Mouse (Mus musculus) megakaryocyte, embryonic 14.5 days (primary cell): Measurements from ENCODE around the gene Gm10260. TPM values are rescaled to one million over a fixed set of nuclear protein-coding genes. Genes with fewer than 3 reads are reported as not detected.
A peak's percentile ranks its signal among the peaks of the same experiment; 100 is the strongest.

Source experiments
- H3K27me3 ChIP-seq: replicated peaks from 2 replicates; pipeline ENCODE3; 2012; ENCODE audit warnings: inconsistent platforms
- H3K36me3 ChIP-seq: replicated peaks from 2 replicates; pipeline ENCODE3; 2012; ENCODE audit warnings: low read length, inconsistent platforms, mixed read lengths
- H3K4me1 ChIP-seq: 2 replicates; pipeline ENCODE4 v1.6.1; 2012; ENCODE audit warnings: inconsistent platforms
- H3K4me3 ChIP-seq: replicated peaks from 2 replicates; pipeline ENCODE3; 2012; ENCODE audit warnings: moderate library complexity, mild to moderate bottlenecking, inconsistent platforms
- H3K9me3 ChIP-seq: 2 replicates; pipeline ENCODE4 v1.6.1; 2012; ENCODE audit warnings: inconsistent platforms
- FLI1 ChIP-seq: IDR thresholded peaks from 2 replicates; pipeline ENCODE4 v1.6.1; 2012; ENCODE audit warnings: low read length, inconsistent platforms, mixed read lengths
- GATA1 ChIP-seq: IDR thresholded peaks from 3 replicates; pipeline ENCODE4 v1.6.1; 2012; ENCODE audit warnings: mixed read lengths, low read length, inconsistent platforms, borderline replicate concordance
- polyA plus RNA-seq: library from polyadenylated mRNA; stranded (reverse); fragments of >175 nt; gene quantifications from 2 replicates; pipeline ENCODE4 v1.2.3, GENCODE M21; 2012; ENCODE audit warnings: low replicate concordance; ENCODE audit not compliant: insufficient read depth

Gene Gm10260
- polyA plus RNA-seq, 1 experiment: 1,157 TPM

DNA sequence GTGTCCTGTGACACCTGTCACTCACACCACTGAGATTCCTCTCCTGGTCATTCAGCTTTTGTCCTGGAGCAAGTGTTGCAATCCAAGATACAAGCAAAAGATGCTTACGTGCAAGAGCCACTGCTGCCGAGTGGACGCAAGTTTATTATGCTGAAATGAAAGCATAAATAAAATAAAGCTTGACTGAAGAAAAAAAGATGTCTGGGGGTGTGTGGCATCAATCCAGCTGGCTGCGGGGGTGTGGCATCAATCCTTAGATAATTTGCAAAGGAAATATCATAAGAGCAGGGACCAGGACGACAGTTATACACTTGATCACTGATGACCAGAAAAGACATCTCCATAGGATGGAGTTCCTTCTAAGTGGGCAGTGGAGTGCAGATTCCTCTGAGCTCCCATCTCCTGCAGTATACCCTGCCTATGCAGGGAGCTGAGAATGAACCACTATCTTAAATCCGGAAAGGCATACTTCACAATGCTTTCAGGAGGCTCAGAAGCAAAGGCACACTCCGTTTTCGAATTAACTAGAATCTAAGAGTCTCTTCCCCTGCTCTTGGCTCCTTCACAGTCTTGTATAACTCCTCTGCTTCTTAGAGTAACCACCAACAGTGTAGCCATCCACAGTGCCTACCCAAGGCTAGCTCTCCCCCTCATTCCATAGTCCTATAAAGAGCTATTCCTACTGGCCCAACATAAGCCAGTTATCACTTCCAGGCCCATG lies 23.2 kb upstream of the Gm10260 start:
- Histone ChIP-seq H3K27me3 (peaks cover 3% of the 10 kb centered on the region), H3K9me3 (no peaks in the 10 kb centered on the region), H3K4me3 (no peak overlapping the region), H3K4me1 (peaks cover 37% of the 10 kb centered on the region), H3K36me3 (no peaks in the 10 kb centered on the region)
- TF ChIP-seq FLI1 (no peak), GATA1 (no peak)

DNA sequence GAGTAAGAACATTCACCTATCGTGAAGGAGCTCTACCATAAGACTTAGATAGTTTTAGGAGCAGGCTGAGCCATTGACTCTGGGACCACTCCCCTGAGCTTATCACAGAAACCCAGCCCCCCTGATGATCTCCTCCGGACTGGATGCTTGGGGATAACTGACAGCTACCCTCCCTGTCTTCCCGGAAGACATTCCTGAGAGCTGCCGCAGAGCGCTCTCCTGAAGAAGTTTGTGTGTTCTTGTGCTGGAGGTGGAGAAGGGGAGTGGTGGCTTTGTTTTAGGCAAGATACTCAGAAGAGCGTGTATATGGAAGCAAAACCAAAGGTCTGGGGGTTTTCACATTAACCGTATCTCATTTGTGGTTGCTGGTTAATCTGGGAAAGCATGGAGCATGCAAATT lies 21.6 kb upstream of the Gm10260 start:
- peaks cover 3% of the 10 kb centered on the region for H3K27me3 ChIP-seq
- no peaks in the 10 kb centered on the region for H3K9me3 ChIP-seq
- no peaks in the 10 kb centered on the region for H3K36me3 ChIP-seq
- no peak for TF ChIP-seq GATA1
- TF ChIP-seq FLI1: no peak
- no peak overlapping the region for H3K4me3 ChIP-seq
- peaks cover 40% of the 10 kb centered on the region for H3K4me1 ChIP-seq

DNA sequence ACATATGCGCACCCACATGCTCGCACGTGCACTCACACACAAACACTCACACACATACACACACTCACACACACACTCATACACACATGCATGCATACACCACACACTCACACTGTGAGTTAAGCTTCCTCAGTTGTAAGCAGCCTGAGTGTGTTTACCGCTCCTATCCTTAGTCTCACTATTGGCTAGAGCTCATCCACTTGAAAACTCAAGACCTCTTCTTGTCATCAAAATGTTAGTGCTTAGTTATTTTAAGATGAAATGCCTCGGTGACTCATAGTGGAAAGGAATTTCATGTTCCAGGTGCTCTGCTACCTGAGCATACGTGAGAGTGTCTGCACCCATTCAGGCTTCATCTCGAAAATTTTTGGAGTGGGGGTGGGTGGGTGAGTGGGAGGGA lies 21.2 kb upstream of the Gm10260 start:
- Histone ChIP-seq H3K4me3 (peak overlapping the region; percentile 14), H3K27me3 (peaks cover 3% of the 10 kb centered on the region), H3K36me3 (no peaks in the 10 kb centered on the region), H3K9me3 (no peaks in the 10 kb centered on the region), H3K4me1 (peaks cover 43% of the 10 kb centered on the region)
- no peak for TF ChIP-seq GATA1
- no peak for TF ChIP-seq FLI1

DNA sequence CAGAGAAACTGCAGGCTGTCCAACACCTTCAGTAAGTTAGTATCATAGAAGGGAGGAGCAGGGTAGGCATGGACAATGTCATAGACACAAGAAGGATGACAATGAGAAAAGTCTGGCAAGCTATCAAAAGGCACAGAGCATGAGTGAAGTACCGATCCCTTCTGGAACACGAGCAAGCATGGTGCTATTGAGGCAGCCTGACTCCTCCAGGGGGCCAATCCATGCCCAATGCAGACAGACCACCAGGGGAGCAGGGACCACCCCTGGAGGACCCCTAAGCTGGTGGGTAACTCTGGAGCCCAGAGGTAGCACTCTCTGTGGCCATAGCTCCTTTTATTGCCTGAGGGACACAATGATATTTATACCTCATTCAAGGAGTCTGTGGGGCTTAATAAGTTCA lies 20.1 kb upstream of the Gm10260 start:
- no peak overlapping the region for H3K4me3 ChIP-seq
- H3K36me3 ChIP-seq: no peaks in the 10 kb centered on the region
- no peaks in the 10 kb centered on the region for H3K9me3 ChIP-seq
- H3K4me1 ChIP-seq: peaks cover 44% of the 10 kb centered on the region
- TF ChIP-seq FLI1 (no peak), GATA1 (no peak)
- peaks cover 3% of the 10 kb centered on the region for H3K27me3 ChIP-seq

DNA sequence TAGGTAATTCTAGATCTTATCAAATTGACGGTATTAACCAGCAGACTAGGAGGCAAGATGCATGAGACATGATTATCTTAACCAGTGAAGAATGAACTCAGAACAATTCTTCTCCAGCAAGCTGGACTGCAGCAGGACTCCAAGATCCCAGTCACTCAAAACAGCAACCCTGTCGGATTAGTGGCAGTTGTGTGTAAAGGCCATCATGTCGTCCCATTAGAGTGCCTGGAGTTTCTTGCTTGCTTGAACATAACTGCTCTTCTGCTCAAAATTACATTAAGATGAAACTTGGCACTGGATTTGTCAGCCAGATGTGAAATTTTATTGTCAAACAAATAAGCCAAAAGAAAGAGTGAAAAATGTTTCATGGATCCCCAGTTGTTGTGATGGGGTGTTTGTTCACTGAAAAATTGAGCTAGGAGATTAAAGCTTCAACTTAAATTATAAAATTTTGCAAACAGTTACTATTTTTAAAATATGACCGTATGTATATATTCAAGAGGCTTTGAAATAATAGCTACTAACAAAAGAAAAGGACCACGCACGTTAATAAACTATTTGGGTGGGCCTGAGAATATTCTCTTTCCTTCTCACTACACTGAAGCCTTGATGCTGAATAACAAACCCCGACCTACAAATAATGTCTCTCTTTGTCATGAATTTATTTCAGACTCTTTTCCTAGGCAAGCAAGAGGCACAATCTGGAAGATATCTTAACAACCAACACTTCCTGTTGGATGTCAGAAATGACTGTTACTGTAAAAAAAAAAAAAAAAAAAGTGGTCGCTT lies 19.4 kb upstream of the Gm10260 start:
- peaks cover 47% of the 10 kb centered on the region for H3K4me1 ChIP-seq

DNA sequence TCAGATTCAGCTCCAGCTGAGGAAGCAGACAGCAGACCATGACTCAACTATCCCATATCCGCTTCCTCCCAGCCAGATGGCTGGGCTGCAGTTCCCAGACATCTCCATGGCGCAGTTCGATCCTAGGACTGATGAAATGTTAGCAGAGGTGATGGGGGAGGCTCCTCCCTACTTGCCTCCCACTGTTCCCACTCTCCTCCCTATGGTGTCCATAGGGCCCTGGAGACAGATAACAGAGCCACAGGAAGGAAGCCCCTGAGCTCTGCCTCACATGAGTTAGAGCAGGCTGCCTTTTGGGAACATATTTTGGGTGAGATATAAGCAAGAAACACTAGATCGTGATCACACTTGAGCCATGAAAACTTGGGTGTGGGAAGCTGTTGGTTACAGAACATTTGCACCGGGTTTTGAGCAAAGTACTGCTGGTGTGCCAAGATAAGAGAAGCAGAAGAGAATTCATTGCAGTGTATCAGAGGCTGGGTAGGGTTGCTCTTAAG lies 18.3 kb upstream of the Gm10260 start:
- Histone ChIP-seq H3K4me3 (peak overlapping the region; percentile 42), H3K27me3 (peaks cover 5% of the 10 kb centered on the region), H3K9me3 (no peaks in the 10 kb centered on the region), H3K4me1 (peaks cover 47% of the 10 kb centered on the region), H3K36me3 (no peaks in the 10 kb centered on the region)
- TF ChIP-seq FLI1 (no peak), GATA1 (no peak; the same call in 2 of the 3 replicates)

More for the DNA sequence above, 19.4 kb upstream of the Gm10260 start:
- no peaks in the 10 kb centered on the region for H3K36me3 ChIP-seq
- H3K4me3 ChIP-seq: no peak overlapping the region
- TF ChIP-seq GATA1 (no peak), FLI1 (no peak)
- peaks cover 5% of the 10 kb centered on the region for H3K27me3 ChIP-seq
- H3K9me3 ChIP-seq: no peaks in the 10 kb centered on the region

DNA sequence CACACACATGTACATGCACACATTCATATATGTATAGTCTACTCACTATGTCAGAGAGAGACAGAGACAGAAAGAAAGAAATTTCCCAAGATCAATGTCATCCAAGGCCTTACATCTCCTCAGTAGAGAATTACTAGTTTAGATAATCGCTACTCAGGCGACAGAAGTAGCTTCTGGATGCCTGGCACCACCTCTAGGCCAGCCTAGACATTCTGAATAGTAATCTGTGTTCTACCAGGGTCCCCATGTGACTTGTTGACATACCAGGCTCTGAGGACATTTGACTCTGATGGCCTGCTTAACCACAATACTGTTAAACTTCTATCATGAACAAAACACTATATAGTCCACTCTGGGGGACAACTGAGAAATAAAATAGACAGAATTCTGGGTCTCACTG lies 17.2 kb upstream of the Gm10260 start:
- Histone ChIP-seq H3K36me3 (no peaks in the 10 kb centered on the region), H3K4me1 (peaks cover 52% of the 10 kb centered on the region), H3K4me3 (no peak overlapping the region), H3K9me3 (peaks cover 3% of the 10 kb centered on the region; the same call in 1 of the 2 replicates), H3K27me3 (peaks cover 5% of the 10 kb centered on the region)
- TF ChIP-seq GATA1 (no peak), FLI1 (no peak)

DNA sequence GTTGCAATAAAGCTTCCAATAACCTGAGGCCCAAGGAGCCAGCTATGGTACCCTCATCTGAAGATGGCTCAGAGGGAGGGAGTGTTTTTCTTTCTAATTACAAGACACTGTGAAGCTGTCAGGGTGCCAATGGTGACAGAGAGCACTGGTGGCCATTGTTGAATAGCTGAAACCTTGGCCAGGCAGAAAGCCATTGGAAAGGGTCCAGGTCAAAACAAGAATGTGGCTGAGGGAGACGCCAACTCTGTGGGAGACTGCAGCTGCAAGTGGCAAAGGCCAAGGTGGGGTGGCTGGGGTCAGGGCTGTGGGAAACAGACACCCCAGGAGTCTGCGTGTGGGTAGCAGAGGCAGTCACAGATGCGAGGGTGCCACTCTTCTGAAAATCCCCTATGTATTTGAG lies 16.3 kb upstream of the Gm10260 start:
- peaks cover 8% of the 10 kb centered on the region for H3K9me3 ChIP-seq
- H3K27me3 ChIP-seq: peaks cover 5% of the 10 kb centered on the region
- H3K4me3 ChIP-seq: no peak overlapping the region
- TF ChIP-seq FLI1: no peak
- TF ChIP-seq GATA1: no peak
- no peaks in the 10 kb centered on the region for H3K36me3 ChIP-seq
- peaks cover 52% of the 10 kb centered on the region for H3K4me1 ChIP-seq

DNA sequence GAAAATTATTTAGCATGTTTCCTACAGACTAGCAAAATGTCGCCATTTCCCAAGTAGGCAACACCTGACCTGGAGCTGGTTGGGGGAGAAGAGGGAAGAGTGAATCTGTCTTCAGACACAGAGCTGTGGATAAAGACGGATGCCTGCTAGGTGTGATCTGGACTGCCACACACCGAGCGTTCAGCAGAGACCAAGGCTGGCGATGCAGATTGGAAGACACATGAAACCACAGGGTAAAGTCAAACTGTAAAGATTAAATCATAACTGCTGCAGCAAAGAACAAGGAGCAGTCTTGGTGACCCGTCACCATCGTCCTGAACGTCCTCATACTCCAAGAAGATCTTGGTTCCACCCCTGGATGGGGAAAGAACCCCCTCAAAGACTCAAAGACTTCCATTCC lies 15.5 kb upstream of the Gm10260 start:
- H3K36me3 ChIP-seq: no peaks in the 10 kb centered on the region
- H3K4me3 ChIP-seq: no peak overlapping the region
- H3K27me3 ChIP-seq: peaks cover 5% of the 10 kb centered on the region
- TF ChIP-seq GATA1: no peak
- TF ChIP-seq FLI1: no peak
- H3K9me3 ChIP-seq: peaks cover 9% of the 10 kb centered on the region
- peaks cover 45% of the 10 kb centered on the region for H3K4me1 ChIP-seq
